Mouse (Mus musculus): ENCODE measurements around the gene Dph1. TPM values are rescaled to one million over a fixed set of nuclear protein-coding genes. Genes with fewer than 3 reads are reported as not detected.

Dph1 gene
- polyA plus RNA-seq, 1 experiment from 2014 or later, result 22.5 TPM

DNA sequence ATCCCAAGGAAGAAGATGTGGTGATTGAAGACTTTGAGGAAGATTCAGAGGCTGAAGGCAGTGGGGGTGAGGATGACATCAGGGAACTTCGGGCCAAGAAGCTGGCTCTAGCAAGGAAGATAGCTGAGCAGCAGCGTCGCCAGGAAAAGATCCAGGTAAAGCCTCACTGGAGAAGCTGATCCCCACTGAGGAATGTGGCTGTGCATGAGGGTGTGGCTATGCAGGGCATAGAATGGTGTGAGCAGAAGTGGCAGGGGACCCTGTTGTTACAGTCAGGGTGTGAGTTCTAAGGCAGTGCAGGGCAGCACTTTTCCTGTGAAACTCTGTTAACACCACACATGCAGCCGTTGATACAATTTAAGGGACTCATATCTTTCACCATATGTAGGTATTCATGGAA is 48.3 kb downstream of the Dph1 start:
- WGBS, result 59% methylated on average over 4 of the region's 4 CpGs
- Histone ChIP-seq H3K27ac (replicated peaks; ENCODE audit: low read depth, low read length) (peak overlapping the region; percentile 76; the same call in 1 of the 2 replicates), H3K9me3 (ENCODE audit: control insufficient read depth, low read length) (no peaks in the 10 kb centered on the region), H3K4me3 (ENCODE audit: low read depth, low read length) (no peak overlapping the region), H3K9ac (ENCODE audit: low read depth, low read length) (no peak overlapping the region), H3K4me1 (ENCODE audit: control insufficient read depth, insufficient read depth, low read length) (peaks cover 60% of the 10 kb centered on the region), H3K36me3 (ENCODE audit: control insufficient read depth, insufficient read depth, low read length) (peaks cover 21% of the 10 kb centered on the region), H3K27me3 (replicated peaks; ENCODE audit: control insufficient read depth, insufficient read depth, low read length) (no peaks in the 10 kb centered on the region), H3K4me2 (ENCODE audit: low read depth, low read length) (no peak overlapping the region)
- DNase-seq (ENCODE audit: low spot score), result no peak
- ATAC-seq (ENCODE audit: low read depth), result no peak

DNA sequence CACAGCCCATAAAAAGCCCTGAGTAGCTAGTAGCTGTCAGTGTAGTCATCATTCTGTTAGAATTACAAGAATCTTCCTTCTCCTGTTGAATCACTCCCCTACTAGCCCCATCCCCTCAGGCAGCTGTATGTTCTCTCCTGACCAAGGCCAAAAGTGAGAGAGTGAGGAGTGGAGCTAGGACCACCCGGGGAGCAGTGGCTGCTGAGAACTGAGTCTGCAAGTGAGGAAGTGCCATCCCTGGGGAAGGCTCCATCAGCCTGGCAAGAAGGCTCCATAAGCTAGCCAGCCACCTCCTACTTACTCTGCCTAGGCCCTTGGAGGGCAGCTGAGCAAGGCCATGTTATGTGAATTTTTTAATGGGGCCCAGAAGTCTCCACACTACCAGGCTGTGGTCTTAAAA is 49.1 kb downstream of the Dph1 start:
- Histone ChIP-seq H3K27me3 (replicated peaks; ENCODE audit: control insufficient read depth, insufficient read depth, low read length) (no peaks in the 10 kb centered on the region), H3K4me1 (ENCODE audit: control insufficient read depth, insufficient read depth, low read length) (peaks cover 52% of the 10 kb centered on the region), H3K4me2 (ENCODE audit: low read depth, low read length) (no peak overlapping the region), H3K27ac (replicated peaks; ENCODE audit: low read depth, low read length) (peak overlapping the region; percentile 76), H3K9me3 (ENCODE audit: control insufficient read depth, low read length) (no peaks in the 10 kb centered on the region), H3K4me3 (ENCODE audit: low read depth, low read length) (no peak overlapping the region), H3K9ac (ENCODE audit: low read depth, low read length) (no peak overlapping the region), H3K36me3 (ENCODE audit: control insufficient read depth, insufficient read depth, low read length) (peaks cover 21% of the 10 kb centered on the region)
- ATAC-seq (ENCODE audit: low read depth) (peak; percentile 45; the same call in 1 of the 2 replicates), DNase-seq (ENCODE audit: low spot score) (peak; percentile 76)
- WGBS, result 20% methylated on average over 1 of the region's 1 CpGs

DNA sequence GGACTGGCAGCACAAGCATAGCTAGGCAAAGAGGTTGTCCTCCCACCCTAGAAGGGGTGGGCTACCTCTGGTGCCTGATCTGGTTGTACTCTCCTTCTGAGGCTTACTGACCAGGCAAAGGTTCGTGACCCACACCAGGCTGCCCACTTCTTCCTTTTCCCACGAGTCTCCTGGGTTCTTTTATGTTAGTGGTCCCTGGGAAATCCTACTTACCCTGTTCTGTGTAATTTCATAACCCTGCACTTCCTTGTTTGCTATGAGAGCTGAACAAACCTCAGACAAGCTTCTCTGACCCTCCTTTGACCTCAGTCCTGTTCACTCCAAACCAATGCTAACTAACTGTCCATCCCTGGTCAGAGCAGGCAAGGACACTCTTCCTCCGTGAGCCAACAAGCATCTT is 50.0 kb downstream of the Dph1 start:
- no peak overlapping the region for H3K4me3 ChIP-seq (ENCODE audit: low read depth, low read length)
- no peaks in the 10 kb centered on the region for H3K9me3 ChIP-seq (ENCODE audit: control insufficient read depth, low read length)
- H3K4me1 ChIP-seq (ENCODE audit: control insufficient read depth, insufficient read depth, low read length), result peaks cover 47% of the 10 kb centered on the region
- H3K36me3 ChIP-seq (ENCODE audit: control insufficient read depth, insufficient read depth, low read length), result peaks cover 21% of the 10 kb centered on the region
- WGBS, result 56% methylated on average over 3 of the region's 3 CpGs
- ATAC-seq (ENCODE audit: low read depth) (no peak), DNase-seq (ENCODE audit: low spot score) (no peak)
- no peaks in the 10 kb centered on the region for H3K27me3 ChIP-seq (replicated peaks; ENCODE audit: control insufficient read depth, insufficient read depth, low read length)
- H3K4me2 ChIP-seq (ENCODE audit: low read depth, low read length), result no peak overlapping the region
- no peak overlapping the region for H3K9ac ChIP-seq (ENCODE audit: low read depth, low read length)
- H3K27ac ChIP-seq (replicated peaks; ENCODE audit: low read depth, low read length), result peak overlapping the region; percentile 76

DNA sequence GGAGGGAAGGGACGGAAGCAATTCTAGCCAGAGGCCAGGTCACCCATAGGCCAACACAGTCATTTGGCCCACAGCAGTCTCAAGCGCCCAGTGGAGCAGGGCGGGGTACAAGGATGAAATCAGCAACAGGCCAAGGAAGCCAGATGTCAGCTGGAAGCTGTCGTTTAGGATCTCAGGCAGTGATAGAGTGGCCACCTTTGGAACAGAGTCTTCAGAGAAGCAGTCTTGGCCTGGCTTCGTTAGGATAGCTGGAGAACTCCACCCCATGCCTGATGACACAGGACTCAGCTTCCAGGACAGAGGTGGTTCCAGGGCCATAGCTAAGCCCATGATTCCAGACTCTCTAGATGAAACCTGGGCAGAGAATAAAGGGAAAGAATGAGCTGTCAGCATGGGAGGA is 50.6 kb downstream of the Dph1 start:
- H3K9ac ChIP-seq (ENCODE audit: low read depth, low read length), result no peak overlapping the region
- H3K36me3 ChIP-seq (ENCODE audit: control insufficient read depth, insufficient read depth, low read length), result peaks cover 21% of the 10 kb centered on the region
- DNase-seq (ENCODE audit: low spot score) (no peak), ATAC-seq (ENCODE audit: low read depth) (no peak)
- 53% methylated on average over 5 of the region's 5 CpGs for WGBS
- no peak overlapping the region for H3K4me2 ChIP-seq (ENCODE audit: low read depth, low read length)
- peaks cover 44% of the 10 kb centered on the region for H3K4me1 ChIP-seq (ENCODE audit: control insufficient read depth, insufficient read depth, low read length)
- no peak overlapping the region for H3K4me3 ChIP-seq (ENCODE audit: low read depth, low read length)
- H3K9me3 ChIP-seq (ENCODE audit: control insufficient read depth, low read length), result no peaks in the 10 kb centered on the region
- peak overlapping the region; percentile 76 for H3K27ac ChIP-seq (replicated peaks; ENCODE audit: low read depth, low read length)
- H3K27me3 ChIP-seq (replicated peaks; ENCODE audit: control insufficient read depth, insufficient read depth, low read length), result no peaks in the 10 kb centered on the region

DNA sequence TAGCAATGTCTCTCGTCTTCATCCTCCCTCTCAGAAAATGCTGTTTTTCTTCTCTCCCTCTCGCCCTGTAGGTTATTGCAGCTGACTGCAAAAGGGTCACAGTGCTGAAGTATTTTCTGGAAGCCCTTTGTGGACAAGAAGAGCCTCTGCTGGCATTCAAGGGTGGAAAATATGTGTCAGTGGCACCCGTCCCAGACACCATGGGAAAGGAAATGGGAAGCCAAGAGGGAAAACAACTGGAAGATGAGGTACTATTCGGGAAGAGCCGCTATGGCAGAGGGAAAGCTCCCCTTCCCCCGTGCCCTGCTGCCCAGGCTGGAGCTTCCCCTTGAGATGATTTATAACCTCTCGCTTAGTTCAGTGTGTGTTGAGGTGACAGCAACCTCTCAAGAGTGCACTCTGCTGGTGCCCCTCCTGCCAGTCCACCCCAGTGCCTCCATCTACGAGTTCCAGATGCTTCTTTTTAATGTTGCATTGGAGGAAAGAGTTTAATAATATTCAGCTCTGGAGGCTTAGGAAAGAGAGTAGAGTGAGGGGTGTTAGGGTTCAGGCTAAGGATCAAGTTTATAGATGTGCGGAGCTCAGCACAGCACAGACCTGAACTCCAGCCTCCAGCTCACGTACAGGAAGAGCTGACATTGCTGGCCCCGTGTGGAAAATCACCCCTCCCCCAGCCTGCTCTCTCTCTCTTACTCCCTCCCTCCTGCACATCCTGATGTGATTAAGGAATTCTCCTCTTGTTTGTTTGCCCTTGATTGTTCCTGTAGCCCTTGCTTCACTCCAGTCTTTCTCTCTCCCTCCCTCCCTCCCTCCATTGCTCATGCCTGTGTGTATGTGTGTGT is 51.7 kb downstream of the Dph1 start:
- Histone ChIP-seq H3K4me2 (ENCODE audit: low read depth, low read length) (peak overlapping the region; percentile 3), H3K27me3 (replicated peaks; ENCODE audit: control insufficient read depth, insufficient read depth, low read length) (no peaks in the 10 kb centered on the region), H3K4me3 (ENCODE audit: low read depth, low read length) (no peak overlapping the region), H3K36me3 (ENCODE audit: control insufficient read depth, insufficient read depth, low read length) (peaks cover 17% of the 10 kb centered on the region), H3K27ac (replicated peaks; ENCODE audit: low read depth, low read length) (peak overlapping the region; percentile 76), H3K4me1 (ENCODE audit: control insufficient read depth, insufficient read depth, low read length) (peaks cover 54% of the 10 kb centered on the region), H3K9ac (ENCODE audit: low read depth, low read length) (no peak overlapping the region), H3K9me3 (ENCODE audit: control insufficient read depth, low read length) (no peaks in the 10 kb centered on the region)
- peak; percentile 80 for DNase-seq (ENCODE audit: low spot score)
- WGBS, result 20% methylated on average over 11 of the region's 11 CpGs
- ATAC-seq (ENCODE audit: low read depth), result peak; percentile 67

DNA sequence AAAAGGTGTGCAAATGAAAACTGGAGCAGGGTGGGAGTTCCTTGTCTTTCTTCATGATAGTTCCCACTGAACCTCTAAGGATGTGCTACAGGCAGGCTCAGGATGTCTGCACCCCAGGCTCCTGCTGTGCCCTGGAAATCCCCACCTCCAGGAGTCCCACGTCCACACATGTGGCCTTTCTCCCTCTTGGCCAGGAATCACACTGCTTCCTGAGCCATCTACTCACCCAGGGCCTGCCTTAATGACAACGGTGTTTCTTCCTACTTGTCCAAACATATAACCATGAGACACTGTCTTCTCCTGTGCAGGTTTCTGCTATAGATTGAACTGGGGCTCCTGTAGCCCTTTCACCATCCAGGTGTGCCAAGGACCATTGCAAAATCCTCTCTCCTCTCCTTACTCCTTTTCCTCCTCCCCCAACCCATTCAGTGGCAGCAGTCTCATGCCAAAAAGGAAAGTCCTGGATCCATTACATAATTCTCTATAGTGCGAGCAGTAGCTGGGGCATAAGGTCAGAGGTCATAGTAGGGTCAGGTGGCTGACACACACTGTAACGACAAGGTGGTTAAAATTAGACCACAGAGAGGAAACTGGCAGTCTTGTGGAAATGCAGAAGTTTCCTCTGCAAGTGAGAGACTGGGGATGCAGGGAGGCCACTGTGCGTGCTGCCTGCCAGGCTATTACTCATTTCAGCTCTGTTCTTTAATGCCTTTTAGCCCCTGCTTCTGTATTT is 54.2 kb downstream of the Dph1 start:
- 35% methylated on average over 5 of the region's 5 CpGs for WGBS
- DNase-seq (ENCODE audit: low spot score), result peak; percentile 50
- no peak overlapping the region for H3K4me3 ChIP-seq (ENCODE audit: low read depth, low read length)
- no peaks in the 10 kb centered on the region for H3K36me3 ChIP-seq (ENCODE audit: control insufficient read depth, insufficient read depth, low read length)
- ATAC-seq (ENCODE audit: low read depth), result no peak
- H3K4me1 ChIP-seq (ENCODE audit: control insufficient read depth, insufficient read depth, low read length), result peaks cover 57% of the 10 kb centered on the region
- H3K4me2 ChIP-seq (ENCODE audit: low read depth, low read length), result no peak overlapping the region
- H3K27ac ChIP-seq (replicated peaks; ENCODE audit: low read depth, low read length), result 0 out of 2 replicates have a peak overlapping the region, but pooled peaks have one; percentile 17
- no peaks in the 10 kb centered on the region for H3K9me3 ChIP-seq (ENCODE audit: control insufficient read depth, low read length)
- no peaks in the 10 kb centered on the region for H3K27me3 ChIP-seq (replicated peaks; ENCODE audit: control insufficient read depth, insufficient read depth, low read length)
- H3K9ac ChIP-seq (ENCODE audit: low read depth, low read length), result no peak overlapping the region

DNA sequence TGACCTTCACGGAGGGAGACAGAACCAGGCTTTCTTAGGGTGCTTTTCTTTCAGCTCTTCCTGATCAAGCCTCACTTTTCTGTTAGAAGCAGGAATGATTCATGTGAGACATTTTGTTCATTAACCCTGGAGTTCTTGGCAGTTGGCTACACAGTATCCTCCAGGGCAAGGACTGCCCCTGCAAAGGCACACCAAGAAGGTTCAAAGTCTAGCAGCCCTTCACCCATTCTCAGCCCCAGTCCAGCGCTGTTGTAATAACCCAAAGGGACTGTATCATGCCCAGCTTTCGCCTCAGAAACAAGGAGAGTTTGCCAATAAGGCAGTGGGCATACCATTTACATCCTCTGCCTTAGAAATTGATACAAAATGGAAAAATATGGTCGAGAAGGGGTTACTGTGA is 55.7 kb downstream of the Dph1 start:
- Histone ChIP-seq H3K4me2 (ENCODE audit: low read depth, low read length) (no peak overlapping the region), H3K4me3 (ENCODE audit: low read depth, low read length) (no peak overlapping the region), H3K9me3 (ENCODE audit: control insufficient read depth, low read length) (no peaks in the 10 kb centered on the region), H3K4me1 (ENCODE audit: control insufficient read depth, insufficient read depth, low read length) (peaks cover 42% of the 10 kb centered on the region), H3K9ac (ENCODE audit: low read depth, low read length) (no peak overlapping the region), H3K27me3 (replicated peaks; ENCODE audit: control insufficient read depth, insufficient read depth, low read length) (no peaks in the 10 kb centered on the region), H3K36me3 (ENCODE audit: control insufficient read depth, insufficient read depth, low read length) (no peaks in the 10 kb centered on the region), H3K27ac (replicated peaks; ENCODE audit: low read depth, low read length) (peak overlapping the region; percentile 63; the same call in 1 of the 2 replicates)
- DNase-seq (ENCODE audit: low spot score) (no peak), ATAC-seq (ENCODE audit: low read depth) (no peak)
- 91% methylated on average over 4 of the region's 4 CpGs for WGBS

DNA sequence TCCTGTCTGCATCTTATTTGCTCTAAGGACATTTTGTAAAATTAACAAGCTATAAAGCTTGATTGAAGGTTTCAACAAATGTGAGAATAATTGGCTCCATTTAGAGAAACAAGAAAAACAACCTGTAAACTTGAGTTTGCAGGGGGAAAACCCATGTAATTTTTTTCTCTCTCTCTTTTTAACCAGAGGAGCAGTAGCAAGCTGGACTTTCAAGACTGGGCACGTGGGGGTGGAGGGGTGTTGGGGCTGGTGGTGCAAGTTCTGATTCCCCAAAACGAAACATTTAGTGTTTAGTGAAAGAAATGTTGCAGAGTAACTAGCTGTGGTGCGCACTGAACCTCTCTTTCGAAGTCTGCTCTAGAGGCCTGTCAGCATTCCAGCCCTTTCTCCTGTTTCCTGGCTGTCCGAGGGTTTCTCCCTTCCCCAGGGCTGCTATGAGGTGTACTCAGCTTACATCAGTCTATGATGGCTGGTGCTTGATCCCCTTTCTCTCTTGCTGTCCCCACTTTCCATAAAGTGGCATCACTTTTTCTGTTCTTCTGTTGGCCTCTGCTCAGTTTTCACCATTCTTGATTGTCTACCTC is 56.5 kb downstream of the Dph1 start:
- no peak overlapping the region for H3K4me3 ChIP-seq (ENCODE audit: low read depth, low read length)
- H3K4me1 ChIP-seq (ENCODE audit: control insufficient read depth, insufficient read depth, low read length), result peaks cover 34% of the 10 kb centered on the region

More for the DNA sequence above, 56.5 kb downstream of the Dph1 start:
- peak; percentile 30 for DNase-seq (ENCODE audit: low spot score)
- no peak overlapping the region for H3K4me2 ChIP-seq (ENCODE audit: low read depth, low read length)
- peak overlapping the region; percentile 63; the same call in 1 of the 2 replicates for H3K27ac ChIP-seq (replicated peaks; ENCODE audit: low read depth, low read length)
- peak overlapping the region; percentile 20; the same call in 1 of the 2 replicates for H3K9ac ChIP-seq (ENCODE audit: low read depth, low read length)
- no peaks in the 10 kb centered on the region for H3K27me3 ChIP-seq (replicated peaks; ENCODE audit: control insufficient read depth, insufficient read depth, low read length)
- H3K36me3 ChIP-seq (ENCODE audit: control insufficient read depth, insufficient read depth, low read length), result no peaks in the 10 kb centered on the region
- 44% methylated on average over 5 of the region's 5 CpGs for WGBS
- no peaks in the 10 kb centered on the region for H3K9me3 ChIP-seq (ENCODE audit: control insufficient read depth, low read length)
- ATAC-seq (ENCODE audit: low read depth), result no peak

Data from embryonic facial prominence, embryonic 14.5 days (tissue).